Mouse (Mus musculus): ENCODE data around the gene Map2k4. TPM values are rescaled to one million over a fixed set of nuclear protein-coding genes. Genes with fewer than 3 reads are reported as not detected.

The Map2k4 gene
- polyA plus RNA-seq, 1 experiment: 18.4 TPM

- 56% methylated on average over 4 of the region's 4 CpGs for WGBS
- TF ChIP-seq POLR2A (IDR thresholded peaks at IDR 0.05; ENCODE audit: borderline replicate concordance, extremely low read depth, low read depth, low read length) (no peak), CTCF (IDR thresholded peaks at IDR 0.05; ENCODE audit: insufficient read depth, low read length) (no peak)
- H3K4me1 ChIP-seq (ENCODE audit: control insufficient read depth, insufficient read depth, low read length): no peaks in the 10 kb centered on the region; the same call in 1 of the 2 replicates
- no peak overlapping the region for H3K4me3 ChIP-seq (replicated peaks; ENCODE audit: extremely low read depth, low read depth, low read length)
- DNase-seq: no peak
These were observed 143.6 kb downstream of the Map2k4 start for GRCm38 (mm10) chr11:65644539-65644938.

GRCm38 (mm10) chr11:65640261-65640660 lies 147.8 kb downstream of the Map2k4 start:
- no peak for DNase-seq
- 56% methylated on average over 6 of the region's 6 CpGs for WGBS
- TF ChIP-seq CTCF (IDR thresholded peaks at IDR 0.05; ENCODE audit: insufficient read depth, low read length): no peak
- Histone ChIP-seq H3K4me3 (replicated peaks; ENCODE audit: extremely low read depth, low read depth, low read length) (no peak overlapping the region), H3K4me1 (ENCODE audit: control insufficient read depth, insufficient read depth, low read length) (no peaks in the 10 kb centered on the region; the same call in 1 of the 2 replicates)

Other genes starting within 250 kb of the Map2k4 start
- gene Zkscan6, start 18.9 kb upstream of the Map2k4 start, polyA plus RNA-seq (2012; rRNA removed): 3.0 and 3.6 TPM in 2 replicates

Measured in lung, adult 2 months (tissue).